Mouse (Mus musculus): ENCODE results near the gene Wdr13. TPM values are rescaled to one million over a fixed set of nuclear protein-coding genes. Genes with fewer than 3 reads are reported as not detected.

The Wdr13 gene
- polyA plus RNA-seq, 1 experiment from 2014 or later, result 29.3 TPM

DNA sequence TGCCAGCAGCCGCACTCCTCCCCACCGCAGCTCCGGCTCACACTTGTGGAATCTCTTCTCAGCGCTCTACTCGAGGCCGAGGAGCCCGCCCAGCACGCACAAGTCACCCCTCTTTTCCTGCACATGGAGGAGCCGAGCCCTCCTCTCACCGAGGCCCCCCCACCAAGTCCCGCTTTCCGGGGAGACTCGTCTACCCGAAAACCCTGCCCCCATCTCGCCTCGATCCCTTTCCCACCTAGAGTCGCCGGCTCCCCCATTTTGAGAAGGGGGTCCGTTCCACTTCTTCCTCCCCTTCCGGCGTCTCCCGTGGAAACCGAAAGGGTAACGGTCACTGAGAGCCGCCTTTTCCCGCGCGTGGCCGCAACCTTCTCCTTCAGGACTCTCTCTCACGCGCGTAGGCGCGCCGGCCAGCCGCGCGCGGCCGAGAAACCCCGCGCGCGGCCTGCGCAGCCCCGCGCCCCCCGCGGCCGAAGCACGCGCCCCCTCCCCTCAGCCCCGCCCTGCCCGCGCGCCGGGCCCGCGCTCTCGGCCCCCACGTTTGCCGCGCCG is 58.7 kb downstream of the Wdr13 start:
- Histone ChIP-seq H3K4me1 (no peaks in the 10 kb centered on the region), H3K27me3 (no peaks in the 10 kb centered on the region), H3K36me3 (peaks cover 26% of the 10 kb centered on the region), H3K4me2 (peak overlapping the region; percentile 54), H3K4me3 (replicated peaks) (peak overlapping the region; percentile 64), H3K9me3 (replicated peaks) (no peaks in the 10 kb centered on the region), H3K27ac (peak overlapping the region; percentile 94), H3K9ac (peak overlapping the region; percentile 66)
- WGBS, result 22% methylated on average over 61 of the region's 64 CpGs
- peak; percentile 29; the same call in 1 of the 2 replicates for ATAC-seq (replicated peaks; ENCODE audit: low FRiP score)

Other genes with a start within 250 kb of the Wdr13 start
- 33.7 and 35.8 TPM in 2 replicates for gene Slc35a2, start 248.9 kb downstream of the Wdr13 start, polyA plus RNA-seq (2015; fragmentation: Nextera tagmentation; extraction: Ambion mirVana)
- 116 and 119 TPM in 2 replicates for gene Pqbp1, start 233.6 kb downstream of the Wdr13 start, polyA plus RNA-seq (2015; fragmentation: Nextera tagmentation; extraction: Ambion mirVana)
- gene Timm17b, start 233.5 kb downstream of the Wdr13 start, polyA plus RNA-seq (2015; fragmentation: Nextera tagmentation; extraction: Ambion mirVana), result 168 and 171 TPM in 2 replicates
- gene Gm10491, start 225.1 kb downstream of the Wdr13 start, polyA plus RNA-seq (2015; fragmentation: Nextera tagmentation; extraction: Ambion mirVana), result not detected in 2 replicates
- gene Gm10490, start 223.3 kb downstream of the Wdr13 start, polyA plus RNA-seq (2015; fragmentation: Nextera tagmentation; extraction: Ambion mirVana), result not detected in 2 replicates
- 1.7 and 7.7 TPM in 2 replicates for gene Pcsk1n, start 213.1 kb downstream of the Wdr13 start, polyA plus RNA-seq (2015; fragmentation: Nextera tagmentation; extraction: Ambion mirVana)
- not detected in 2 replicates for gene Eras, start 204.3 kb downstream of the Wdr13 start, polyA plus RNA-seq (2015; fragmentation: Nextera tagmentation; extraction: Ambion mirVana)
- gene Hdac6, start 185.0 kb downstream of the Wdr13 start, polyA plus RNA-seq (2015; fragmentation: Nextera tagmentation; extraction: Ambion mirVana), result 49.2 and 59.6 TPM in 2 replicates
- 1.2 and 2.3 TPM in 2 replicates for gene Gata1, start 154.8 kb downstream of the Wdr13 start, polyA plus RNA-seq (2015; fragmentation: Nextera tagmentation; extraction: Ambion mirVana)
- 0.35 TPM in 1 of 2 replicates, not detected in the other for gene Glod5, start 114.4 kb downstream of the Wdr13 start, polyA plus RNA-seq (2015; fragmentation: Nextera tagmentation; extraction: Ambion mirVana)
- 69.0 and 69.5 TPM in 2 replicates for gene Suv39h1, start 58.1 kb downstream of the Wdr13 start, polyA plus RNA-seq (2015; fragmentation: Nextera tagmentation; extraction: Ambion mirVana)
- 0.23 and 0.49 TPM in 2 replicates for gene Was, start 42.4 kb downstream of the Wdr13 start, polyA plus RNA-seq (2015; fragmentation: Nextera tagmentation; extraction: Ambion mirVana)
- 490 and 492 TPM in 2 replicates for gene Rbm3, start 13.0 kb upstream of the Wdr13 start, polyA plus RNA-seq (2015; fragmentation: Nextera tagmentation; extraction: Ambion mirVana)
- 12.1 and 12.2 TPM in 2 replicates for gene Tbc1d25, start 43.3 kb upstream of the Wdr13 start, polyA plus RNA-seq (2015; fragmentation: Nextera tagmentation; extraction: Ambion mirVana)
- gene Ebp, start 60.6 kb upstream of the Wdr13 start, polyA plus RNA-seq (2015; fragmentation: Nextera tagmentation; extraction: Ambion mirVana), result 34.1 and 36.9 TPM in 2 replicates
- gene Porcn, start 73.6 kb upstream of the Wdr13 start, polyA plus RNA-seq (2015; fragmentation: Nextera tagmentation; extraction: Ambion mirVana), result 6.8 and 8.1 TPM in 2 replicates
- 39.7 and 40.4 TPM in 2 replicates for gene Ftsj1, start 119.5 kb upstream of the Wdr13 start, polyA plus RNA-seq (2015; fragmentation: Nextera tagmentation; extraction: Ambion mirVana)
- 1.4 and 3.4 TPM in 2 replicates for gene Slc38a5, start 138.2 kb upstream of the Wdr13 start, polyA plus RNA-seq (2015; fragmentation: Nextera tagmentation; extraction: Ambion mirVana)
- gene Ssxb10, start 194.5 kb upstream of the Wdr13 start, polyA plus RNA-seq (2015; fragmentation: Nextera tagmentation; extraction: Ambion mirVana), result not detected in 2 replicates
- gene Ssxb9, start 234.1 kb upstream of the Wdr13 start, polyA plus RNA-seq (2015; fragmentation: Nextera tagmentation; extraction: Ambion mirVana), result not detected in 2 replicates